Mouse (Mus musculus) heart, adult 2 months (tissue): ENCODE results near the gene Alg5. TPM values are rescaled to one million over a fixed set of nuclear protein-coding genes. Genes with fewer than 3 reads are reported as not detected.
"Not testable (repeated sequence)": the region's sequence is repeated elsewhere in the genome, so short reads cannot be mapped to it uniquely, and the experiment has no call there.

Experiments
- DNase-seq, 2 experiments: peaks; one replicate each; pipeline ENCODE4 v3.0.0; 2021
- H3K27ac ChIP-seq: fragments of 200-600 bp; 2 replicates; pipeline ENCODE4 v1.8.1; 2022
- H3K27me3 ChIP-seq: fragments of 200-500 bp; 2 replicates; pipeline ENCODE4 v1.6.1; 2012; ENCODE audit warnings: mild to moderate bottlenecking, low read length, inconsistent platforms, mixed read lengths; ENCODE audit not compliant: control insufficient read depth, insufficient read depth
- H3K36me3 ChIP-seq: fragments of 200-500 bp; 2 replicates; pipeline ENCODE4 v1.6.1; 2012; ENCODE audit warnings: low read length, inconsistent platforms; ENCODE audit not compliant: control insufficient read depth, insufficient read depth
- H3K4me1 ChIP-seq: fragments of 200-500 bp; 2 replicates; pipeline ENCODE4 v1.6.1; 2011; ENCODE audit warnings: low read length; ENCODE audit not compliant: control insufficient read depth, insufficient read depth
- H3K4me3 ChIP-seq: fragments of 200-600 bp; 2 replicates; pipeline ENCODE4 v1.8.1; 2022
- H3K79me2 ChIP-seq: fragments of 200-500 bp; replicated peaks from 2 replicates; pipeline ENCODE4 v1.6.1; 2012; ENCODE audit warnings: mild to moderate bottlenecking, inconsistent platforms, low read length, moderate library complexity, mixed read lengths; ENCODE audit not compliant: control insufficient read depth, insufficient read depth
- H3K9ac ChIP-seq: fragments of 200-500 bp; 2 replicates; pipeline ENCODE4 v1.6.1; 2012; ENCODE audit warnings: low read depth, mild to moderate bottlenecking, control low read depth, inconsistent platforms, low read length, mixed read lengths
- CTCF ChIP-seq: fragments of 200-600 bp; IDR thresholded peaks from 2 replicates; pipeline ENCODE4 v1.8.1; 2022; ENCODE audit warnings: antibody characterized with exemption, mild to moderate bottlenecking, moderate library complexity
- EP300 ChIP-seq: fragments of 200-500 bp; IDR thresholded peaks from 2 replicates; pipeline ENCODE4 v1.6.1; 2011; ENCODE audit warnings: low read depth, low read length, control low read depth; ENCODE audit not compliant: insufficient read depth
- POLR2A ChIP-seq: fragments of 200-500 bp; IDR thresholded peaks from 2 replicates; pipeline ENCODE4 v1.6.1; 2011; ENCODE audit warnings: mild to moderate bottlenecking, low read depth, low read length, control low read depth; ENCODE audit not compliant: insufficient read depth
- WGBS: fragments of 180-500 bp; shearing (Covaris S2); methylation state at CpG from one replicate; pipeline ENCODE4 v1.1.7; 2018; 5-methylcytosine and 5-hydroxymethylcytosine counted together
- intact Hi-C: fragments of 180-260 bp; cut with DNase I; formaldehyde crosslinking; loops from one replicate; pipeline ENCODE4 v1.15.1; 2025
- polyA plus RNA-seq: library from polyadenylated mRNA; depleted of rRNA; stranded (reverse); fragments of >200 nt; gene quantifications from 2 replicates; pipeline ENCODE4 v1.2.3, GENCODE M21; 2012
- total RNA-seq, 2 experiments: library from RNA; stranded (reverse); gene quantifications; 2 replicates each; pipeline ENCODE4 v1.2.3; 2021

Alg5 gene
- total and polyA plus RNA-seq, 3 experiments, result 6.9 to 10.5 (median 8.9) TPM

DNA sequence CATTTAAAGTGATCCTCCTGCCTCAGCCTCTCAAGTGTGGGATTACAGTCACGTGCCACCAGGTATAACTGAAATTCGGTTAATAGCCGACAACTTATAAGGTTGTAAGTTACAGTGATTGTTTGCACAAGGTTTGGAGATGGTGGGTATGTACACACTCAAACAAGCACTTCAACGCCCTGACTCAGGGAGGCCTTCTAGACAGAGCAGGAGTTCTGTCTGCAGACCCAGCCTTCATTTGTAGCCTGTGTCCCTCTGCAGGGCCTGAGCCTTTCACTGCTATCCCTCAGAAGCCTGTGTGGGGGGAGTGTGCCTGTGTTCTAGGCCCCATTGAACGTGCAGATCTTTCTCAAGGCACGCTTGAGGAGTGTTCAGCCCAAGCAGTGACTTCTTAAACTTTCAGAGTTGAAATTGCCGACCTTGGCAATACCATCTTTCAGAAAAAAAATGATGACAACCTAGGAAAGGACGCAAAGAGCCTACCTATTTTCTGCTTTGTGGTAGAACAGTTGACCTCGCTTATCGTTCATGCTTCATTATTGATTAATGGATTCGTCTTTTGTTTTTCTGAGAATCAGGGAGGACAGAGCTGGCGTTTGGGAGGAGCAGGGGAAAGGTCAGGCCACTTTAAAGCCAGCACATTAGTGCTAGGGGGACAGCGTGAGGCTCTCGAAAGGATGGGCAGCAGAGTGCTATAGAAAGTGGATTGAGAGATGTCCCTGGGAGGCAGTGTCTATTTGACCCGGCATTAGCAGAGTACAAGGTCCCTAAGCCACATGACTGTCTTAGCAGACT lies 25.2 kb downstream of the Alg5 start:
- TF ChIP-seq EP300, result no peak
- TF ChIP-seq POLR2A, result no peak
- TF ChIP-seq CTCF, result no peak
- no peaks in the 10 kb centered on the region for H3K4me1 ChIP-seq
- intact Hi-C loops, result no loop called here
- H3K79me2 ChIP-seq, result no peaks in the 10 kb centered on the region
- no peak for DNase-seq
- H3K27me3 ChIP-seq, result no peaks in the 10 kb centered on the region
- no peak overlapping the region for H3K4me3 ChIP-seq
- WGBS, result 80% methylated on average over 15 of the region's 15 CpGs
- H3K27ac ChIP-seq, result no peak overlapping the region
- H3K36me3 ChIP-seq, result no peaks in the 10 kb centered on the region
- H3K9ac ChIP-seq, result no peak overlapping the region

DNA sequence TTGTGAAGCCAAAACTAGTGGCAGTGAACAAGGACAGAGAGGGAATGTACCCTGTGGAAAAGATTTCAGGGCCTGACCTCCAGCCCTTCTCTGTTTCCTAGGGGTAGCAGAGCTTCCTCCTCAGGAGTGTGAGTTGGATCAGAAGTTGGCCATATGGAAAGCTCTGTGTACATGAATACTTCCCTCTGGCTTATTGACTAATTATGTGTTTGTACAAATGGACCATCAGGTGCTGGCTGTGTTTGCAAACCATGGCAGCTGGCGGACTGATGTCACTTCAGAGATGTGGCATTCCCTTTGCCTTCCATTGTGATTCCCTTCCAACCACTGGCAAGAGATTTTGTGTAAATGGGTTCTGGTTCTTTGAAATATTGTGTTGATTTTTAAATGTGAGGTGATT lies 25.9 kb downstream of the Alg5 start:
- H3K4me1 ChIP-seq, result no peaks in the 10 kb centered on the region
- H3K27ac ChIP-seq, result no peak overlapping the region
- WGBS, result 92% methylated on average over 1 of the region's 1 CpGs
- no peaks in the 10 kb centered on the region for H3K36me3 ChIP-seq
- no peaks in the 10 kb centered on the region for H3K79me2 ChIP-seq
- DNase-seq, result no peak
- H3K27me3 ChIP-seq, result no peaks in the 10 kb centered on the region
- no peak overlapping the region for H3K9ac ChIP-seq
- intact Hi-C loops, result no loop called here
- no peak overlapping the region for H3K4me3 ChIP-seq
- TF ChIP-seq POLR2A (no peak), CTCF (no peak), EP300 (no peak)

DNA sequence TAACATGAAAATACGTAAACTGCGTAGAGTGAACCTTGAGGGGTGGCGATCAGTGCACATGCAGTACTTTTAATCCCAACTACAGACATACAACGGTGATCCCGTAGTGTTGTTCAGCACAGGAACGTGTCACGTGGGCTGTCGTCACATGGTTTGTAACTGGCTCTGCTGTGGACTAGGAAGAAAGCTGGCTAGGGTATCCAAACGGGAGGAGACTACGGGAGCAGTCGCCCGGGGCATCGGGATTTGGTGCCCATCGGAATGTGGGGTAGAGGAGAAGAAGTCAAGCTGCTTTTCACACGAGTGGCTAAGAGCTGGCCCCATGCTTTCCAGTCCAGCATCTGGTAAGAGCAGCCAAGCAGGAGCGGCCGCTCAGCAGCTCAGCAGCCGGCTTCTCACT lies 29.1 kb downstream of the Alg5 start:
- H3K79me2 ChIP-seq, result no peaks in the 10 kb centered on the region
- no peaks in the 10 kb centered on the region for H3K27me3 ChIP-seq
- H3K4me3 ChIP-seq, result peak overlapping the region; percentile 41
- no peaks in the 10 kb centered on the region for H3K36me3 ChIP-seq
- TF ChIP-seq EP300 (no peak), POLR2A (0 out of 2 replicates have a peak, but pooled peaks have one; percentile 33)
- H3K4me1 ChIP-seq, result no peaks in the 10 kb centered on the region
- H3K27ac ChIP-seq, result peak overlapping the region; percentile 28; the same call in 1 of the 2 replicates
- intact Hi-C loops, result no loop called here
- DNase-seq, result peak; percentile 50 to 51
- peak overlapping the region; percentile 18; the same call in 1 of the 2 replicates for H3K9ac ChIP-seq
- WGBS, result 51% methylated on average over 18 of the region's 18 CpGs

DNA sequence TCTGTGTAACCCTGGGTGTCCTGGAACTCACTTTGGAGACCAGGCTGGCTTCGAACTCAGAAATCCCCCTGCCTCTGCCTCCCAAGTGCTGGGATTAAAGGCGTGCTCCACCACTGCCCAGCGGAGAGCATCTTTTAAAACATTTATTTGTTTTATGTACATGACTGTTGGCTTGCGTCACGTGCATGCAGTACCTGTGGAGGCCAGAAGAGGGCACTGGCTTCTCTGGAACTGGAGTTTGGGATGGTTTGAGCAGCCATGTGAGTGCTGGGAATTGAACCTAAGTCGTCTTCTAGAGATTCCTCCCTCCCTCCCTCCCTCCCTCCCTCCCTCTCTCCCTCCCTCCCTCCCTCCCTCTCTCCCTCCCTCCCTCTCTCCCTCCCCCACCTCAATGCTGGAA lies 30.2 kb downstream of the Alg5 start:
- H3K4me3 ChIP-seq, H3K36me3 ChIP-seq, H3K27me3 ChIP-seq, H3K4me1 ChIP-seq, H3K79me2 ChIP-seq, H3K9ac ChIP-seq, intact Hi-C loops, H3K27ac ChIP-seq, DNase-seq: not testable (repeated sequence)
- WGBS, result 93% methylated on average over 6 of the region's 6 CpGs
- TF ChIP-seq CTCF, result peak; percentile 47

DNA sequence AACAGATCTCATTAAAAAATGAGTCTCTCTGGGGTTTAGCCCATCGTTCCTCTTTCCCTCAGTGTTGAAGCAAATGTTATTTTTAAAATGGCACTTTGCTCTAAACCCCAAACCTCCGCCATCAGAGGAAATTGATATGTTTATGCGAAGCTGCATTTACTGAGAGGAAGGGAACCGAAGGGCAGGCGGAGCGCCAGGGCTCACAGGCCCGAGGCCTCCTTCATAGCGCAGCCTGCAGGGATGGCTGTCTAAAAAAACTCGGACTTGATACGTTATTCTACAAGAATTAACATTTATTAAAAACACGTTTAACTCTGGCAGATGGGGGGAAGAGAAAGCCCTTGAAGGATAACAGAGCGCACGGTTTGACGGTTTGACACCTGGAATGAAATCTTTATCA lies 30.7 kb downstream of the Alg5 start:
- no peaks in the 10 kb centered on the region for H3K4me1 ChIP-seq
- H3K79me2 ChIP-seq, result no peaks in the 10 kb centered on the region
- TF ChIP-seq POLR2A (no peak), CTCF (no peak), EP300 (no peak)
- no peak overlapping the region for H3K27ac ChIP-seq
- no peak overlapping the region for H3K9ac ChIP-seq
- H3K4me3 ChIP-seq, result no peak overlapping the region
- intact Hi-C loops, result no loop called here
- DNase-seq, result no peak
- H3K27me3 ChIP-seq, result no peaks in the 10 kb centered on the region
- H3K36me3 ChIP-seq, result no peaks in the 10 kb centered on the region
- 83% methylated on average over 14 of the region's 14 CpGs for whole genome bisulfite sequencing

DNA sequence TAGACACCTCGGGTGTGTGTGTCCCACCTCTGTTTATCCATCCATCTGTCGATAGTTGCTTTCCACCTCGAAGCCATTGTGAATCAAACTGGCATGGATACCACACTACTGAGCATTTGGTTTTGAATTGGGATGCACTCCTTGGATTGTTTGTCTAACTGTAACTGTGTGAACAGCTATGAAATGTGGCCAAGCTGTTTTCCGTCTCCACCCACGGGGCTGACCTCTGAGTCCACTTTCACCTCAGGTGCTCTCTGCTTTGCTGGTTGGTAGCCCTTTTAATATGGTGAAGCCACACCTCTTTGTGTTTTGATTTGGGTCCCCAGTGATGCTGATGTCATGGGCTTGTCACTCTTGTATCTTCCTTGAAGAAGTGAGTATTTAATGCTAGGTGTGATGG lies 31.5 kb downstream of the Alg5 start:
- 70% methylated on average over 5 of the region's 5 CpGs for WGBS

More for the DNA sequence above, 31.5 kb downstream of the Alg5 start:
- Histone ChIP-seq H3K36me3 (no peaks in the 10 kb centered on the region), H3K9ac (no peak overlapping the region), H3K4me3 (no peak overlapping the region), H3K79me2 (no peaks in the 10 kb centered on the region), H3K27me3 (no peaks in the 10 kb centered on the region), H3K4me1 (no peaks in the 10 kb centered on the region), H3K27ac (no peak overlapping the region)
- intact Hi-C loops, result no loop called here
- no peak for TF ChIP-seq CTCF
- no peak for TF ChIP-seq EP300
- no peak for TF ChIP-seq POLR2A
- no peak for DNase-seq
